In genomic region chr10:81293334-81294030, GRCm38 (mm10) we compare ENCODE assay signal across 7 mouse cellular contexts. TPM values are rescaled to one million over a fixed set of nuclear protein-coding genes. Genes with fewer than 3 reads are reported as not detected.
DNase-seq lines count a peak whose midpoint lies in the region; ATAC-seq and TF ChIP-seq lines count a peak whose summit lies in the region.

No protein-coding gene starts in this region.

- H3K27me3 ChIP-seq in neural tube, embryonic 11.5 days (ENCODE audit: control insufficient read depth, insufficient read depth, low read length), result peaks cover 19% of the 10 kb centered on the region
- peaks cover 20% of the 10 kb centered on the region for H3K27me3 ChIP-seq in forebrain, embryonic 11.5 days (ENCODE audit: control insufficient read depth, insufficient read depth, low read length)
- peaks cover 13% of the 10 kb centered on the region; the same call in 1 of the 2 replicates for H3K27me3 ChIP-seq in limb, embryonic 14.5 days (ENCODE audit: control insufficient read depth, insufficient read depth, low read length)
- H3K27me3 ChIP-seq in stomach, embryonic 16.5 days (ENCODE audit: control insufficient read depth, insufficient read depth, low read length), result no peaks in the 10 kb centered on the region

- no peaks in the 10 kb centered on the region for H3K36me3 ChIP-seq in neural tube, embryonic 11.5 days (ENCODE audit: control insufficient read depth, insufficient read depth, low read length)
- H3K36me3 ChIP-seq in forebrain, embryonic 11.5 days (ENCODE audit: control insufficient read depth, insufficient read depth, low read length), result no peaks in the 10 kb centered on the region
- no peaks in the 10 kb centered on the region for H3K36me3 ChIP-seq in limb, embryonic 14.5 days (ENCODE audit: control insufficient read depth, insufficient read depth, low read length)
- H3K36me3 ChIP-seq in stomach, embryonic 16.5 days (ENCODE audit: control insufficient read depth, insufficient read depth, low read length), result no peaks in the 10 kb centered on the region

- H3K4me2 ChIP-seq in neural tube, embryonic 11.5 days (ENCODE audit: low read depth), result peak overlapping the region; percentile 94
- peak overlapping the region; percentile 95 for H3K4me2 ChIP-seq in forebrain, embryonic 11.5 days (ENCODE audit: low read depth, low read length, severe bottlenecking)
- peak overlapping the region; percentile 96 for H3K4me2 ChIP-seq in limb, embryonic 14.5 days (replicated peaks; ENCODE audit: low read depth, low read length, severe bottlenecking)
- peak overlapping the region; percentile 97 for H3K4me2 ChIP-seq in stomach, embryonic 16.5 days (ENCODE audit: low read depth, low read length)

- peaks cover 12% of the 10 kb centered on the region for H3K4me1 ChIP-seq in neural tube, embryonic 11.5 days (ENCODE audit: control insufficient read depth, insufficient read depth, low read length)
- H3K4me1 ChIP-seq in forebrain, embryonic 11.5 days (replicated peaks; ENCODE audit: control insufficient read depth, insufficient read depth, low read length), result peaks cover 20% of the 10 kb centered on the region; the same call in 1 of the 2 replicates
- H3K4me1 ChIP-seq in limb, embryonic 14.5 days (ENCODE audit: control insufficient read depth, insufficient read depth, low read length), result peaks cover 14% of the 10 kb centered on the region
- peaks cover 36% of the 10 kb centered on the region for H3K4me1 ChIP-seq in stomach, embryonic 16.5 days (ENCODE audit: control insufficient read depth, insufficient read depth, low read length)

- ATAC-seq in neural tube, embryonic 11.5 days (ENCODE audit: insufficient read depth, low FRiP score, low TSS enrichment), result no peak
- ATAC-seq in forebrain, embryonic 11.5 days (replicated peaks; ENCODE audit: low FRiP score), result peak; percentile 1; the same call in 1 of the 2 replicates
- ATAC-seq in limb, embryonic 14.5 days (ENCODE audit: low FRiP score, low read depth), result no peak
- ATAC-seq in stomach, embryonic 16.5 days (ENCODE audit: insufficient read depth, low FRiP score), result no peak

- WGBS in neural tube, embryonic 11.5 days, result 5% methylated on average over 25 of the region's 25 CpGs
- 6% methylated on average over 25 of the region's 25 CpGs for WGBS in forebrain, embryonic 11.5 days
- WGBS in limb, embryonic 14.5 days, result 2% methylated on average over 25 of the region's 25 CpGs
- whole genome bisulfite sequencing in stomach, embryonic 16.5 days, result 3% methylated on average over 25 of the region's 25 CpGs

- H3K9ac ChIP-seq in neural tube, embryonic 11.5 days (ENCODE audit: low read length), result peak overlapping the region; percentile 87
- peak overlapping the region; percentile 90 for H3K9ac ChIP-seq in forebrain, embryonic 11.5 days (ENCODE audit: low read length)
- H3K9ac ChIP-seq in limb, embryonic 14.5 days (ENCODE audit: low read depth, low read length, severe bottlenecking), result peak overlapping the region; percentile 77
- peak overlapping the region; percentile 86 for H3K9ac ChIP-seq in stomach, embryonic 16.5 days (ENCODE audit: low read length)

- no peak for DNase-seq in neural tube, embryonic 11.5 days (ENCODE audit: low spot score)
- DNase-seq in neural tube, embryonic 10.5 days (ENCODE audit: extremely low spot score, low spot score), result no peak
- no peak for DNase-seq in forebrain, embryonic 11.5 days (ENCODE audit: low spot score)
- DNase-seq in limb, embryonic 14.5 days (ENCODE audit: low spot score), result no peak
- no peak for DNase-seq in thymus, postnatal 36 days
- DNase-seq in cerebellum, postnatal 36 days, result no peak

- H3K27ac ChIP-seq in neural tube, embryonic 11.5 days (ENCODE audit: low read depth, low read length), result peak overlapping the region; percentile 82
- H3K27ac ChIP-seq in forebrain, embryonic 11.5 days (ENCODE audit: low read depth, low read length), result peak overlapping the region; percentile 65; the same call in 1 of the 2 replicates
- H3K27ac ChIP-seq in limb, embryonic 14.5 days (replicated peaks; ENCODE audit: low read depth, low read length), result peak overlapping the region; percentile 83
- H3K27ac ChIP-seq in stomach, embryonic 16.5 days (ENCODE audit: low read length), result peak overlapping the region; percentile 87

- no peaks in the 10 kb centered on the region for H3K9me3 ChIP-seq in neural tube, embryonic 11.5 days (ENCODE audit: control insufficient read depth, low read length)
- H3K9me3 ChIP-seq in forebrain, embryonic 11.5 days (ENCODE audit: control insufficient read depth, low read length), result no peaks in the 10 kb centered on the region
- H3K9me3 ChIP-seq in limb, embryonic 14.5 days (ENCODE audit: control insufficient read depth, low read length), result no peaks in the 10 kb centered on the region
- no peaks in the 10 kb centered on the region for H3K9me3 ChIP-seq in stomach, embryonic 16.5 days (replicated peaks; ENCODE audit: control insufficient read depth, low read length)

- peak overlapping the region; percentile 87 for H3K4me3 ChIP-seq in neural tube, embryonic 11.5 days (ENCODE audit: low read depth, low read length)
- H3K4me3 ChIP-seq in forebrain, embryonic 11.5 days (ENCODE audit: low read depth, low read length), result peak overlapping the region; percentile 82
- H3K4me3 ChIP-seq in limb, embryonic 14.5 days (replicated peaks; ENCODE audit: low read length), result peak overlapping the region; percentile 81
- peak overlapping the region; percentile 91 for H3K4me3 ChIP-seq in stomach, embryonic 16.5 days (replicated peaks; ENCODE audit: low read length)

- TF ChIP-seq POLR2A in limb, embryonic 14.5 days (IDR thresholded peaks at IDR 0.05; ENCODE audit: borderline replicate concordance, extremely low read depth, insufficient read depth, insufficient read length), result no peak

RNA-seq across cellular contexts. Expression of gene Pip5k1c, which starts 0.7 kb away (rescaled TPM):
- polyA plus RNA-seq in neural tube, embryonic 11.5 days (2014; fragmentation: Nextera tagmentation; extraction: Ambion mirVana), result 64.6 and 65.8 TPM in 2 replicates
- 74.1 and 74.9 TPM in 2 replicates for polyA plus RNA-seq in forebrain, embryonic 11.5 days (2014; fragmentation: Nextera tagmentation; extraction: Ambion mirVana)
- 70.4 and 93.4 TPM in 2 replicates for polyA plus RNA-seq in limb, embryonic 14.5 days (2012; rRNA removed)
- 53.0 and 60.4 TPM in 2 replicates for polyA plus RNA-seq in limb, embryonic 14.5 days (2014; fragmentation: Nextera tagmentation; extraction: Ambion mirVana)
- 40.8 and 41.8 TPM in 2 replicates for polyA plus RNA-seq in stomach, embryonic 16.5 days (2015; fragmentation: Nextera tagmentation; extraction: Ambion mirVana)

RNA-seq across cellular contexts. Expression of gene Tjp3, which starts 2.1 kb away (rescaled TPM):
- 2.5 and 2.8 TPM in 2 replicates for polyA plus RNA-seq in neural tube, embryonic 11.5 days (2014; fragmentation: Nextera tagmentation; extraction: Ambion mirVana)
- polyA plus RNA-seq in forebrain, embryonic 11.5 days (2014; fragmentation: Nextera tagmentation; extraction: Ambion mirVana), result 10.1 and 11.9 TPM in 2 replicates
- 2.8 and 3.5 TPM in 2 replicates for polyA plus RNA-seq in limb, embryonic 14.5 days (2012; rRNA removed)
- polyA plus RNA-seq in limb, embryonic 14.5 days (2014; fragmentation: Nextera tagmentation; extraction: Ambion mirVana), result 5.2 and 6.4 TPM in 2 replicates
- 29.1 and 35.7 TPM in 2 replicates for polyA plus RNA-seq in stomach, embryonic 16.5 days (2015; fragmentation: Nextera tagmentation; extraction: Ambion mirVana)

RNA-seq across cellular contexts. Expression of gene Apba3, which starts 26.7 kb away (rescaled TPM):
- polyA plus RNA-seq in neural tube, embryonic 11.5 days (2014; fragmentation: Nextera tagmentation; extraction: Ambion mirVana), result 35.3 and 39.0 TPM in 2 replicates
- polyA plus RNA-seq in forebrain, embryonic 11.5 days (2014; fragmentation: Nextera tagmentation; extraction: Ambion mirVana), result 36.2 and 42.0 TPM in 2 replicates
- 77.9 and 102 TPM in 2 replicates for polyA plus RNA-seq in limb, embryonic 14.5 days (2012; rRNA removed)
- 58.2 and 59.2 TPM in 2 replicates for polyA plus RNA-seq in limb, embryonic 14.5 days (2014; fragmentation: Nextera tagmentation; extraction: Ambion mirVana)
- 61.6 and 66.9 TPM in 2 replicates for polyA plus RNA-seq in stomach, embryonic 16.5 days (2015; fragmentation: Nextera tagmentation; extraction: Ambion mirVana)

RNA-seq across cellular contexts. Expression of gene Mrpl54, which starts 26.7 kb away (rescaled TPM):
- polyA plus RNA-seq in neural tube, embryonic 11.5 days (2014; fragmentation: Nextera tagmentation; extraction: Ambion mirVana), result 178 and 180 TPM in 2 replicates
- 147 and 154 TPM in 2 replicates for polyA plus RNA-seq in forebrain, embryonic 11.5 days (2014; fragmentation: Nextera tagmentation; extraction: Ambion mirVana)
- polyA plus RNA-seq in limb, embryonic 14.5 days (2012; rRNA removed), result 93.0 and 124 TPM in 2 replicates
- polyA plus RNA-seq in limb, embryonic 14.5 days (2014; fragmentation: Nextera tagmentation; extraction: Ambion mirVana), result 200 and 202 TPM in 2 replicates
- 197 and 220 TPM in 2 replicates for polyA plus RNA-seq in stomach, embryonic 16.5 days (2015; fragmentation: Nextera tagmentation; extraction: Ambion mirVana)

RNA-seq across cellular contexts. Expression of gene Cactin, which starts 27.4 kb away (rescaled TPM):
- polyA plus RNA-seq in neural tube, embryonic 11.5 days (2014; fragmentation: Nextera tagmentation; extraction: Ambion mirVana), result 39.4 and 46.2 TPM in 2 replicates
- 51.2 and 53.2 TPM in 2 replicates for polyA plus RNA-seq in forebrain, embryonic 11.5 days (2014; fragmentation: Nextera tagmentation; extraction: Ambion mirVana)
- polyA plus RNA-seq in limb, embryonic 14.5 days (2012; rRNA removed), result 46.5 and 50.0 TPM in 2 replicates
- polyA plus RNA-seq in limb, embryonic 14.5 days (2014; fragmentation: Nextera tagmentation; extraction: Ambion mirVana), result 25.3 and 33.9 TPM in 2 replicates
- 22.4 and 26.7 TPM in 2 replicates for polyA plus RNA-seq in stomach, embryonic 16.5 days (2015; fragmentation: Nextera tagmentation; extraction: Ambion mirVana)
